Comparison of ENCODE assay signal across 7 mouse cellular contexts in the genomic region with DNA sequence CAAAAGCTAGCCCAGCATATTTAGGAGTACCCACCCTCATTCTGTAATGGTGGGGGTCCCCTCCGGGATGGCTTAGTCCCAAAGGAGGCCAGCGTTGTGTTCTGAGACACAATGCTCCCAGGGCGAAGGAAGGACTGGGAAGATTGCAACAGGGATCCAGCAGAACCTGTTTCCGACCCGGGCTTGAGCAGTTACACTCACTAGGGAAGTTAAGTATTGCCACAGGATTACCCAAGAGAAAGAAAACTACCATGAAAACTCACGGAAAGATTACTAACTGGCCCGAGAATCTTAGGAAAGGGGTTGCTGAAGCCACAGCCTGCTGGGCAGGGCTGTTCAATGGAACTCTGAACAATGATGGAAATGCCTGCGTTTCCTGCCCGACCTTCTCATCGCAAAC. TPM values are rescaled to one million over a fixed set of nuclear protein-coding genes. Genes with fewer than 3 reads are reported as not detected.
DNase-seq lines count a peak whose midpoint lies in the region; ATAC-seq and TF ChIP-seq lines count a peak whose summit lies in the region.

No protein-coding gene starts in this region.

- H3K27me3 ChIP-seq in hindbrain, embryonic 10.5 days (ENCODE audit: insufficient read depth, poor library complexity, severe bottlenecking), result no peaks in the 10 kb centered on the region
- no peaks in the 10 kb centered on the region for H3K27me3 ChIP-seq in lung, postnatal 0 days (replicated peaks; ENCODE audit: insufficient read depth, low read length)

- no peak for TF ChIP-seq CTCF in lung, postnatal 0 days (IDR thresholded peaks at IDR 0.05)

- H3K4me3 ChIP-seq in hindbrain, embryonic 10.5 days, result peak overlapping the region; percentile 86
- peak overlapping the region; percentile 77 for H3K4me3 ChIP-seq in lung, postnatal 0 days (ENCODE audit: low read depth, low read length)

- H3K36me3 ChIP-seq in hindbrain, embryonic 10.5 days, result peaks cover 19% of the 10 kb centered on the region
- no peaks in the 10 kb centered on the region for H3K36me3 ChIP-seq in lung, postnatal 0 days (ENCODE audit: insufficient read depth, low read length)

- ATAC-seq in lung, postnatal 0 days, result peak; percentile 2; the same call in 1 of the 2 replicates
- ATAC-seq in erythroblast, adult 5-6 weeks (replicated peaks; ENCODE audit: low FRiP score, poor library complexity, severe bottlenecking), result no peak
- no peak for ATAC-seq in megakaryocyte-erythroid progenitor cell, adult 5-6 weeks (replicated peaks; ENCODE audit: low FRiP score, low TSS enrichment, poor library complexity, severe bottlenecking)

- peak; percentile 7 for DNase-seq in thymus, postnatal 4 days
- no peak for DNase-seq in thymus, postnatal 0 days (ENCODE audit: low spot score)
- no peak for DNase-seq in hindbrain, embryonic 10.5 days (ENCODE audit: low spot score)
- DNase-seq in lung, postnatal 0 days (ENCODE audit: low spot score), result peak; percentile 83
- no peak for DNase-seq in right cerebral cortex, postnatal 36 days (ENCODE audit: low spot score in 2 of 2)

- no peak for TF ChIP-seq EP300 in lung, postnatal 0 days (IDR thresholded peaks at IDR 0.05)

- H3K27ac ChIP-seq in hindbrain, embryonic 10.5 days, result peak overlapping the region; percentile 71
- H3K27ac ChIP-seq in lung, postnatal 0 days (ENCODE audit: low read length), result peak overlapping the region; percentile 43; the same call in 1 of the 2 replicates

- 39% methylated on average over 10 of the region's 10 CpGs for WGBS in hindbrain, embryonic 10.5 days
- 32% methylated on average over 10 of the region's 10 CpGs for WGBS in lung, postnatal 0 days

- peaks cover 86% of the 10 kb centered on the region for H3K4me1 ChIP-seq in hindbrain, embryonic 10.5 days (replicated peaks)
- peaks cover 47% of the 10 kb centered on the region for H3K4me1 ChIP-seq in lung, postnatal 0 days (ENCODE audit: insufficient read depth, low read depth, low read length)

- H3K9me3 ChIP-seq in hindbrain, embryonic 10.5 days, result no peaks in the 10 kb centered on the region
- H3K9me3 ChIP-seq in lung, postnatal 0 days (ENCODE audit: low read length), result no peaks in the 10 kb centered on the region

- H3K9ac ChIP-seq in lung, postnatal 0 days (replicated peaks; ENCODE audit: low read depth), result no peak overlapping the region

- H3K4me2 ChIP-seq in lung, postnatal 0 days (replicated peaks; ENCODE audit: low read depth, low read length), result peak overlapping the region; percentile 80

RNA-seq across cellular contexts. Expression of gene Snx18, which starts 4.5 kb away (rescaled TPM):
- polyA plus RNA-seq in thymus, postnatal 0 days (2015; fragmentation: Nextera tagmentation; extraction: Ambion mirVana), result 12.9 and 15.5 TPM in 2 replicates
- polyA plus RNA-seq in hindbrain, embryonic 10.5 days (2016; fragmentation: Nextera tagmentation; extraction: Ambion mirVana), result 18.1 and 18.4 TPM in 2 replicates
- polyA plus RNA-seq in lung, postnatal 0 days (2015; fragmentation: Nextera tagmentation; extraction: Ambion mirVana), result 18.1 and 22.0 TPM in 2 replicates
- total RNA-seq in erythroblast, adult 5-6 weeks (2015; ENCODE audit: low replicate concordance), result 13.8 and 16.3 TPM in 2 replicates
- total RNA-seq in erythroblast, adult 5-6 weeks (2017; ENCODE audit: low replicate concordance), result 8.9 and 15.3 TPM in 2 replicates
- 5.3 and 10.9 TPM in 2 replicates for total RNA-seq in megakaryocyte-erythroid progenitor cell, adult 5-6 weeks (2014; fragmentation: Nextera tagmentation)
- total RNA-seq in megakaryocyte-erythroid progenitor cell, adult 5-6 weeks (2017), result 13.2 and 18.1 TPM in 2 replicates

RNA-seq across cellular contexts. Expression of gene Hspb3, which starts 49.6 kb away (rescaled TPM):
- polyA plus RNA-seq in thymus, postnatal 0 days (2015; fragmentation: Nextera tagmentation; extraction: Ambion mirVana), result 0.22 TPM in 1 of 2 replicates, not detected in the other
- polyA plus RNA-seq in hindbrain, embryonic 10.5 days (2016; fragmentation: Nextera tagmentation; extraction: Ambion mirVana), result 0.21 TPM in 1 of 2 replicates, not detected in the other
- polyA plus RNA-seq in lung, postnatal 0 days (2015; fragmentation: Nextera tagmentation; extraction: Ambion mirVana), result 0.62 and 0.96 TPM in 2 replicates
- total RNA-seq in erythroblast, adult 5-6 weeks (2015; ENCODE audit: low replicate concordance), result not detected in 2 replicates
- total RNA-seq in erythroblast, adult 5-6 weeks (2017; ENCODE audit: low replicate concordance), result not detected in 2 replicates
- not detected in 2 replicates for total RNA-seq in megakaryocyte-erythroid progenitor cell, adult 5-6 weeks (2014; fragmentation: Nextera tagmentation)
- not detected in 2 replicates for total RNA-seq in megakaryocyte-erythroid progenitor cell, adult 5-6 weeks (2017)

Comparison
In these comparisons a context has a peak if more than half of its experiments do, and no peak if none do; other contexts are left out.
1. DNase-seq: peak in thymus, postnatal 4 days (single experiment) and lung, postnatal 0 days (single experiment); none in thymus, postnatal 0 days (single experiment), hindbrain, embryonic 10.5 days (single experiment) and right cerebral cortex, postnatal 36 days (0 of 2).